Mouse (Mus musculus): ENCODE results near the gene Tmem82. TPM values are rescaled to one million over a fixed set of nuclear protein-coding genes. Genes with fewer than 3 reads are reported as not detected.
A peak's percentile ranks its signal among the peaks of the same experiment; 100 is the strongest.
"Not testable (repeated sequence)": the region's sequence is repeated elsewhere in the genome, so short reads cannot be mapped to it uniquely, and the experiment has no call there.

The Tmem82 gene
- polyA plus RNA-seq, 1 experiment from 2014 or later: 0.23 TPM

DNA sequence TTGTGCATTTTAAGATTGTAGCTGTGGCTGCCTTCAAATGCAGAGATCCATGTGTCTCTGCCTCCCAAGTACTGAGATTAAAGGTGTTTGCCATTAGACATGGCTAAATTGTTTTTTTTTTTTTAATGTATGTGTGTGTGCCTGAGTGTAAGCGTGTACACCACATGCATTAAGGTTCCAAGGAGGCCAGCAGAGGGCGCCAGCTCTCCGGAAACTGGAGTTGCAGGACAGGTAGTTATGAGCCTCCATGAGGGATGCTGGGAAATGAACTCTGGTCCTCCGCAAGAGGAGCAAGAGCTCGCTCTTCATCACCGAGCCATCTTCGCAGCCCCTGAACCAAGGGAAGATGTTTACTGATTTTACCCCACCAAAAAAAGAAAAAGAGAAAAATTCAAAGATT lies 41.6 kb downstream of the Tmem82 start:
- DNase-seq (ENCODE audit: low spot score): no peak

DNA sequence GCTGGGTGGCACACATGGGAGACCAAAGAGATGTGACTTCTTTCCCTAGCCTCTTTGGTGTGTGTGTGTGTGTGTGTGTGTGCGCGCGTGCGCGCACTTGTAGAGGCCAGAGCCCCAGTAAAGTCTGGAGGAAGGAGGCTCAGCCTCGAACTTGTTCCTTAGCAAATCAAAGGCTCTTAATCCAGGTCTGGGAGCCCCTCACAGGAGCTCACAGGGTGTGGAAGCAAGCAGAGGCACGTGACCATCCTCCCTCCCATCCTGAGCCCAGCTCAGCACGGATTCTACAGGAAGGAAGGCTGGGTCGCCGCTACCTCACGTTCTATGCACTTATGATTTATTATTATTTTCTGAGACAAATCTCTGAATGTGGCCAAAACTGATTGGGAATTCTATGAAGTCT lies 42.0 kb downstream of the Tmem82 start:
- no peak for DNase-seq (ENCODE audit: low spot score)

DNA sequence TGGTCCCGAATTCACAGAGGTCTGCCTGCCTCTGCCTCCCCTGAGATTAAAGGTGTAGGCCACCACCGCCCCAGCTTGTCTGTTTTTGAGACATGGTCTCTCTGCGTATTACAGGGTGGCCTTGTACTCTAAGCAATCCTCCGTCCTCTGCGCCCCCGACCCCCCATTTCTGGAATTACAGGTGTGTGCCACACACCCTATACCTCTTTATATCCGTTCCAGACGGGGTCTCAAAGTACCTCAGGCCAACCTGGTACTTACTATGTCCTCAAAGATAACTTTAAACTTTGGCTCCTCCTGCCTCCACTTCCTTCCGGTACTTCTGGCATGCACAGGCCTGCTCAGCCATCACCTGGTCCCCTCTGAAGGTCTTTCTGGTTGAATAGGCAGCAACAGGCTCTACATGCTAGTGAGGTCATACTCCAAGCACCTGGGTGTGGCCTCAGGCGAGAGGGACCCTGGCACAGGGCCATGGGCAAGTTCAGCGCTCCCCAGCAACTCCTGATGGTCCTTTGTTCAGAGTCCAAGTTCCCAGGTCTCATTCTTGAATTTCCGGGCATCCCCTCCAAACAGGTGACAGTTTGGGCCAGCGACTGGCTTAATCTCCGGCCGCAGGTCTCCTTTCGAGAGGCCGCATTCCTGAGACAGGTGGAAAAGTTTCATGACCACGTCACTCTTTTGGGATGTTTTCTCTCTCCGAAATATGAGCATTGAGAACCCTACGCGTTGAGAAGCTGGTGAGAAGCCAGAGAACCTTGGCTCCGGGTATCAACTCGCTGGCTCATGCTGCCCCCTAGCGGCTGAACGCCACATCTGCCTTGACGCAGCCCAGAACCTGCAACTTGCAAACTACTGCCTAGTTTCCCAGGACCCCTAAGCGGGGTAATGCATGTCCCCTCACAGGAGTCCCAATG lies 43.4 kb downstream of the Tmem82 start:
- peak; percentile 84 for DNase-seq (ENCODE audit: low spot score)

DNA sequence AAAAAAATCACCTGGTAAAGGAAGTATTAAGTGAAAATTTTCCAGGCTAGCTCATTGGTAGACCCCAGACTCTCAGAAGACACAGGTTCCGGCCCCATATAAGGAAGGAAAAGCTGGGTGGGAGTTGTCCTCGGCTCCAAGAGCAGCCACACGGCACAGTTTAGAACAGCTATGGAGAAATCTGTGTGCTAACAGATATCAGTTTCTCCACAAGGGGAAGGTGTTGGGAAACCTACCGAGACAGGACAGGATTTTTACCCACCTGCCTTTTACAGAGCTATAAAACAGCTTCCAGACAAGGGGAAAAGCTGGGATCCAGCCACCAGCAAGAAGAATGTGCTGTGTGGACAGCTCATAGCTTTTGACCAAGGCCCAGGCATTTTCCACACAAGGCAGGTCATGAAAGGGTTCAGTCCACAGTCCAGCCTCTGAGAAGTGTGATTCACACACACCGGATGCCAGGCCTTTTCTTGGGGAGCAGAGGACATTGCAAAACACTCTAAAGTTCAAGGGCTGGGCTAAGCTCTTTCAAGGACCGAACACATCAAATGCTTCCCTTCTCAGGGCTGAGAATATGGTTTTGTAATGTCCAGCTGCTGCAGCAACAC lies 45.0 kb downstream of the Tmem82 start:
- no peak for DNase-seq (ENCODE audit: low spot score)

DNA sequence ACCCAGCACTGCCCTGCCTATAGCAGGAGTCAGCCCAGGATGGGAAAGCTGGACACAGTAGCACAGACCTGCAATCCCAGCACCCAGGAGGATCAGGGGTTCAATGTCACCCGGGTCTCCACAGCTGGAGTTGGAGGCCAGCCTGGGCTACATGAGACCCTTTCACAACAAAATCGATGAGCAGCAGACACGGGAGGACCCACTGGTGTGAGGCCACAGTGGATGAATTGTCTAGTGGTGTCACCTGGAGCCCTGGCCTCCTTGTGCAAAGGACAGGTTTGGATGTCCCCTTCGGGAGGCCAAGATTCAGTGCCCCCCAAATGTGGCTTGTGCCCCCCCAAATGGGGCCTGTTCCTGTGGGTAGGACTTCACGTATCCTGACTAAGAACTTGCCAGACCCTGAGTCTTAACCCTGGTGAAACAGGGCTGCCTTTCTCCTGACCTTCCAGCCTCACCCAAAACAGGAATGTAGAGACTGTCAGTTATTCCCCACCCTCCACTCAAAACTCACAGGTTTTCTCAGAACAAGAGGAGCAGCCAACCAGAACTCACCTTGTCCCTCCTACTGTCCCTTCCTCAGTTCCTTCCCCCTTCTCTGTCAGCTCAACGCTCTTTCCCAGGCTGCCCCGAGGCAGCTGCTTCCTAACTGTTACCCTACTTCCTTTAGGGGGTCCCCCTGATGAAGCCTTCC lies 45.6 kb downstream of the Tmem82 start:
- no peak for DNase-seq (ENCODE audit: low spot score)

DNA sequence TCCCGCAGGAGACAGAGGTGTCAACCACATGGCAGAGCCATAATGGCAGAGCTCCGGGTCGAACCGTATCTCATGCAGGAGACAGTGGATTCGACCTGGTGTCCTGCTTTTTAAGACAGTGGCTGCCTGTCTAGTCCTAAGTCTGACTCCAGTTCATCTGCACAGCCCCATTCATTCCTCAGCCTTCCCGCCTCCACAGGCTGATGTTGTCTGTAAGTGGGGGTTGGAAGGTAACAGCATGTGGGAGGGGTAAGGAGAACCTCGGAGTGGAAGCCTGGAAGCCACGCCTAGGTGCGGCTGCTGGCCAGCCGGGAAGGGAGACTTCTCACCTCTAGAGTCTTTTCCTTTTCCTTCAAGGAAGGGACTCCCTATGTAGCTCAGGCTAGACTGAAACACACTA lies 46.5 kb downstream of the Tmem82 start:
- DNase-seq (ENCODE audit: low spot score): no peak

DNA sequence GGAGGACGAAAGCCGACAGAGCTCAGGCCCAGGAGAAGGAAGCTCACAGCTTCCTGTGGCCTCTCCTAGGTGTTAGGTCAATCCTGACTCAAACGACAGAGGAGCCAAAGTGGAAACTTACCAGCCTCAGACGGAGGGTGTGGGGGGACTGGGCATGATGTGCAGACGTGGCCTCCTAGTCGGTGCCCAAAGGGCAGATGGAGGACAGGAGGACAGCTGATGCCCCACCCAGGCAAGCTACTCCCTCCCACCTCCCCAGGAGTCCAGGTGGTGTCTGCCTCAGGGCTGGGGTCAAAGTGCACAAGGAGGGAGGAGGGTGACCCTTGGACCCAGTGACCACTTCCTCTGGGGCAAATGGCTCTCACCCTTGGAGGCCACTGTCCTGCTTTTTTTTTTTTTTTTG lies 47.1 kb downstream of the Tmem82 start:
- no peak for DNase-seq (ENCODE audit: low spot score)

DNA sequence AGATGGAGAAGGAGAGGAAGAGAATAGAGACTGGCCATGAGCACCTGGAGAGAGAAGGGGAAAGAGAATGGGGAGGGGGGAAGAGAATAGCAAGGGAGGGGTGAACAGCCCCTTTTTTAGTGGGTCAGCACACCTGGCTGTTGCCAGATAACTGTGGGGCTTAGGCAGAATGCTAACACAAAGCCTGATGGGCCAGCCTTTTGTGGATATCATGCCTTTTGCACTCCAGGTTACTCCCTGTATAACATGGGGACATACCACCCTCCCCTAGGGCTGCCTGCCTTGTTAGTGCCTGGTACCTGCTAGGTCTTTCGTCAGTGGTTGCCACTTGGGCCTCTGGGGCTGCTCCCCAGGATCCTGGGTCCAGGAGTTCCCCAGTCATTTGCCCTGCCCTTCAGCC lies 47.6 kb downstream of the Tmem82 start:
- no peak for DNase-seq (ENCODE audit: low spot score)

DNA sequence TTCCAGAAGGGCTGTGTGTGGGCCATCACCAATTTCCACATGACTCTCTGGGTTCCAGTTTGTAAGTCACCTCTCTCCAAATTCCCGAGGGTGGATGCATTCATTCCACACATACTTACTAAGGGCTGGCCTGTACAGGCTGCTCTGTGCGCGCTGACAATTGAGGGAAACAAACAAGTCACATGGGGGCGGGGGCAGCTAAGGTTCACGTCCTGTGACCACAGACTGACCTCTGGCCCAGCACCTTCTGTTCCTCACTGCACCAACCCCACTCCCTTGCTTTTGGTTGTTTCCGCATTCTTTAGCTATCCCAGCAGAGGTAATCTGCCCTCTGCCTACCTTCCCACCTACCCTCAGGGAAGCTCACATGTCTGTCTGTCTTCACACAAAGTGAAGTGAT lies 48.4 kb downstream of the Tmem82 start:
- DNase-seq (ENCODE audit: low spot score): no peak

DNA sequence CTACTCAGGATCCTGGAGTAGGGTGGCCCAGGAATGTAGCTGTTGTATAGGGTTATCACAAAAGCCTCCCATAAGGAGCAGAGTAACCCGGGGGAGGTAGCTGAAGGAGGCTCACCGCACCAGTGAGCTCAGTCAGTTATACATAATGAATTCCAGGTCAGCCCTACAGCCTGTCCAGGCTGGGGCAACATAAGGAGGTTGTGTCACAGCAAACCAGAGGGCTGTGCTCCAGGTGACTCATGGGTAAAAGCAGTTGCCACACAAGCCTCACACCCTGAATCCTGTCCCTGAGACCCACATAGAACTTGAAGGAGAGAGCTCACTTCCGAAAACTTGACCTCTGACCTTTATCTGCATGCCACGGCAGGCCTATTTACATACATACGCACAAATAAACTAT lies 49.5 kb downstream of the Tmem82 start:
- no peak for DNase-seq (ENCODE audit: low spot score)

DNA sequence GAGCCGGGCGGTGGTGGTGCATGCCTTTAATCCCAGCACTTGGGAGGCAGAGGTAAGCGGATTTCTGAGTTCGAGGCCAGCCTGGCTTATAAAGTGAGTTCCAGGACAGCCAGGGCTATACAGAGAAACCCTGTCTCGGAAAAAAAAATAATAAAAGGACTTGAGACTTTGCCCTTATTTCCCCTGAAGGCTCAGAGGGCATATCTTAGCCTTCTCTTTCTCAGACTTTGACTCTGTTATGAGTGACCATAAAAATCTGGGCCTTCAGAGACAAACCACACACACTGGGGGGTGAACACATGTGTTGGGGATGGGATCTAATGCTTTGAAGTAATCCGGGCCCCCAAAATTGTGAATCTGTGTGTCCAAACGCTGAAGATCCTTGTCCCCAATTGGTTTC lies 51.3 kb downstream of the Tmem82 start:
- not testable (repeated sequence) for DNase-seq (ENCODE audit: low spot score)

DNA sequence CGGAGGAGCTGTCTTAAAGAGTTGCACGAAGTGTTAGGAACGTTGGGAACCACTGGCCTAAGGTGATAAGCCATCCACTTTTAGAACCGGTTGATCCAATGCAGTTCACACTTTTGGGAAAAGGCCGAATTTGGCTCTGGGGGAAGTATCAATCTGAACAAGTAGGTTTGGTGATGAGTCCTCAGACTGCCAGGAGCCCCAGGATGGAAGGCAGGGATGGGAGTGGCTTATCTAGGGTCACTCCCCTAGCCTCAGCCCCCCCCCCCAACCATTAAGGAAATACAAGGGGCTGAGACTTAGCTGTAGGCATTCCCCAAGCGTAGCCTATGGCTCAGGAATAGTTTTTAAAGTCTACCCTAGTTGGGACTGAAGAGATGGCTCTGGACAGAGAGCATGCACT lies 52.2 kb downstream of the Tmem82 start:
- DNase-seq (ENCODE audit: low spot score): no peak

DNA sequence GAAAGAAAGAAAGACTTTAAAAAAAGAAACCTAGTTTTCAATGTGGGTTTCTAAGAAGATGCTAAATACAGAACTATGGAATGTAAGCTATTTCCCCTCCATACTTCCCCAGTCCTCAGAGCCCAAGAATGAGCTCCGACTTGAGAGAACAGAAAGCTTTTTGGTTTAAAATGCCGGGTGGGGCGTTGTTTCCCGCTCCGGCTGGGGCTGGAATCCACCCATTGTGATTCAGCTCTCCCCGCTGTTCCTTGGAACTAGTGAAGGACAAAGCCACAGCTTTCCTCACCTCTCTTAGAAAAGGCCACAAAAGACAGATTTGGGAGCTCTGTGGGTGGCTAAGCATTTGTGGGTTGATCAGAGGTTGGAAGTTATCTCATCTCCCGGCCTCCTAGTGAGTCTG lies 53.1 kb downstream of the Tmem82 start:
- DNase-seq (ENCODE audit: low spot score): no peak

DNA sequence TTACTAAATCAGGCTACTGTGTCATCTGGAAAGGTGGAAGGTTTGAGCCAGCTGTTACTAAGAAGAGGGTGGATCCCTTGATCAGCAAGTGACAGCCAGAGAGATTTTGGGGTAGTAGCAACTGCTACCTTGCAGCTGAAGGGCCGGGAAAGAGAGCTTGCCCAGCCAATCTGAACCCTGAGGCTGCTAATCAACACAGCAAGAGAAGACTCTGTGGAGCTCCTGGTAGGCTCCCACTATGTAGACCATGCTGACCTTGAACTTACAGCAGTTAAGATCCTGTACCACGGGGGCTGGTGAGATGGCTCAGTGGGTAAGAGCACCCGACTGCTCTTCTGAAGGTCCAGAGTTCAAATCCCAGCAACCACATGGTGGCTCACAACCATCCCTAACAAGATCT lies 53.8 kb downstream of the Tmem82 start:
- no peak for DNase-seq (ENCODE audit: low spot score)

DNA sequence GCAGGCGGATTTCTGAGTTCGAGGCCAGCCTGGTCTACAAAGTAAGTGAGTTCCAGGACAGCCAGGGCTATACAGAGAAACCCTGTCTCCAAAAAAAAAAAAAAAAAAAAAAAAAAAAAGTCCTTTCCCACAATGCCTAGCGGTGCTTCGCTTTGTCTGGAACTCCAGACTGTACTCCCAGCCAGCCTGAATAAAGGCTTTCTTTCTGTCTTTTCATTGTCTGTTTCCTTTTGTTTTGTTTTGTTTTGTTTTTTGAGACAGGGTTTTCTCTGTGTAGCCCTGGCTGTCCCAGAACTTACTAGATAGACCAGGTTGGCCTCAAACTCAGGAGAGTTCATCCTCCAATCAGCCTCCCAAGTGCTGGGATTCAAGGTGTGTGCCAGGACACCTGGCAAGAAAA lies 54.2 kb downstream of the Tmem82 start:
- no peak for DNase-seq (ENCODE audit: low spot score)

Other genes with a start within 250 kb of the Tmem82 start
- gene Clcnka, start 219.9 kb downstream of the Tmem82 start, polyA plus RNA-seq (2015; fragmentation: Nextera tagmentation; extraction: Ambion mirVana): 0.17 and 0.27 TPM in 2 replicates
- gene Clcnkb, start 202.6 kb downstream of the Tmem82 start, polyA plus RNA-seq (2015; fragmentation: Nextera tagmentation; extraction: Ambion mirVana): 0.23 TPM in 1 of 2 replicates, not detected in the other
- gene Hspb7, start 197.9 kb downstream of the Tmem82 start, polyA plus RNA-seq (2015; fragmentation: Nextera tagmentation; extraction: Ambion mirVana): 0.27 TPM in 1 of 2 replicates, not detected in the other
- not detected in 2 replicates for gene Srarp, start 182.5 kb downstream of the Tmem82 start, polyA plus RNA-seq (2015; fragmentation: Nextera tagmentation; extraction: Ambion mirVana)
- 31.1 and 32.5 TPM in 2 replicates for gene Zbtb17, start 174.0 kb downstream of the Tmem82 start, polyA plus RNA-seq (2015; fragmentation: Nextera tagmentation; extraction: Ambion mirVana)
- 5.8 and 9.3 TPM in 2 replicates for gene Spen, start 80.0 kb downstream of the Tmem82 start, polyA plus RNA-seq (2015; fragmentation: Nextera tagmentation; extraction: Ambion mirVana)
- 2.4 and 3.9 TPM in 2 replicates for gene Fblim1, start 12.5 kb downstream of the Tmem82 start, polyA plus RNA-seq (2015; fragmentation: Nextera tagmentation; extraction: Ambion mirVana)
- 0.08 TPM in 1 of 2 replicates, not detected in the other for gene Slc25a34, start 5.2 kb upstream of the Tmem82 start, polyA plus RNA-seq (2015; fragmentation: Nextera tagmentation; extraction: Ambion mirVana)
- gene Plekhm2, start 46.3 kb upstream of the Tmem82 start, polyA plus RNA-seq (2015; fragmentation: Nextera tagmentation; extraction: Ambion mirVana): 2.6 and 3.6 TPM in 2 replicates
- gene Rsc1a1, start 67.0 kb upstream of the Tmem82 start, polyA plus RNA-seq (2015; fragmentation: Nextera tagmentation; extraction: Ambion mirVana): not detected in 2 replicates
- 12.3 and 12.8 TPM in 2 replicates for gene Ddi2, start 104.8 kb upstream of the Tmem82 start, polyA plus RNA-seq (2015; fragmentation: Nextera tagmentation; extraction: Ambion mirVana)
- gene Agmat, start 128.0 kb upstream of the Tmem82 start, polyA plus RNA-seq (2015; fragmentation: Nextera tagmentation; extraction: Ambion mirVana): 0.22 TPM in 1 of 2 replicates, not detected in the other
- 2.5 and 2.9 TPM in 2 replicates for gene Dnajc16, start 172.3 kb upstream of the Tmem82 start, polyA plus RNA-seq (2015; fragmentation: Nextera tagmentation; extraction: Ambion mirVana)
- 9.0 and 9.9 TPM in 2 replicates for gene Casp9, start 175.0 kb upstream of the Tmem82 start, polyA plus RNA-seq (2015; fragmentation: Nextera tagmentation; extraction: Ambion mirVana)
- 0.12 and 0.13 TPM in 2 replicates for gene Cela2a, start 207.5 kb upstream of the Tmem82 start, polyA plus RNA-seq (2015; fragmentation: Nextera tagmentation; extraction: Ambion mirVana)
- gene Ctrc, start 227.7 kb upstream of the Tmem82 start, polyA plus RNA-seq (2015; fragmentation: Nextera tagmentation; extraction: Ambion mirVana): 0.30 TPM in 1 of 2 replicates, not detected in the other

All from thymus, postnatal 0 days (tissue).